Mouse (Mus musculus): ENCODE measurements at regions not wholly inside any gene's neighbourhood (a gene's known extent, or its start where the extent isn't known, plus 50 kb on each side); places are given as distances from the start of the nearest gene placed in this dataset.

DNA sequence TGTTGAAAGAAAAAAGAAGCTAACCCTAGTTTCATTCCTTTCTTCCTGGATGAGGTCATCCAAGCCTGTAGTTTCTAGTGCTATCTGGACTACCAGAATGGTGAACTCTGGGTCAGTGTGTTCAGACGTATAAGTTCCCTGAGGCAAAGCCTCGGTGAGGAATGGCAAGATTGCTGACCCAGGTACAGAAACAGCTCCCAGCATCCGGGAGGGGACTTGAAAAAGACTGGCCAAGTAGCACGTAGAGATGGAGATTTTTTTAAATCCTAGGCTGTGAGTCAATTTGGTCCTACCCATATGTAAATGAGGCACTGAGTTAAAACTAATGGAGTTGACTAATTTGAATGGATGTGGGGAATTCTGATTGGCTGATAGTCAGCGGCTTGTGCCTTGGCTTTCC lies 55.0 kb upstream of the Gm11084 start:
- CTCF ChIA-PET, result no interaction called here

DNA sequence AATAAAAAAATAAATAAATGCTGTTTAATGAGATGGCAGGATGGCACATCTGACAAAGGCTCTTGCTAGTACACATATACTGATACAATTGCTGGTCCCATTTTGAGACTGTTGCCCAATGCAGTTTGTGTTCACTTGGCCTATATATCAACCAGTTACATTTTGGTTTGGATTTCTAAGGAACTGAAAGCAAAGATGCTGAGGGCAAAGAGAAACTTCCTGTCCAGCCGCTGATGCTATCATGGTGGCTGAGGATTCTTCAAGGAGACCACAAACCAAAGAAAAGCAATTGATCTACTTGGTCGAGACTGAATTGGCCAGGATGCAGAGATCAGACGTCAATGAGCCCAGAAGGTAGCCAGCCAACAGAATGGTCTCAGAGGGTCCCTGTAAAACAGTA lies 53.5 kb upstream of the Gm11084 start:
- CTCF ChIA-PET, result interaction anchor here (0.7 kb wide), 1 partner anchor 1536 kb away, joined by 7 read pairs; no protein-coding TSS in a partner anchor

DNA sequence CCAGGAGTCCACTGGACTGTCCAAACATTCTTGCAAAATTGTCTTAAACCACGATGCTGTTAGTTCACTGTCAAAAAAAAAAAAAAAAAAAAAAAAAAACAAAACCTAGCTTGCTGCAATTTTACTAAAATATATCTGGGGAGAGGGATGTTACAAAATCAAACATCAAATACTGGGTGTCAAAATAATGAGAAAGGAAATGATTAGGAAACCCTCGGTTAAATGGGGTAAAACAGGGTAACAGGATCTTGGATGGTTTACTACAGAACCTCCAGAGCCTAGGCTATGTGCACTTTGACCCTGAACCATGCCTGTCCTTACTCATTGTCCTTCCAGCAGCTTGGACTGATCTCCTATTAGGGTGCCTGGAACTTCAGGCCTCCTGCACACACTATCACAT lies 52.8 kb upstream of the Gm11084 start:
- CTCF ChIA-PET, result interaction anchor here (0.6 kb wide), 1 partner anchor 200 kb away, joined by 4 read pairs; no protein-coding TSS in a partner anchor

DNA sequence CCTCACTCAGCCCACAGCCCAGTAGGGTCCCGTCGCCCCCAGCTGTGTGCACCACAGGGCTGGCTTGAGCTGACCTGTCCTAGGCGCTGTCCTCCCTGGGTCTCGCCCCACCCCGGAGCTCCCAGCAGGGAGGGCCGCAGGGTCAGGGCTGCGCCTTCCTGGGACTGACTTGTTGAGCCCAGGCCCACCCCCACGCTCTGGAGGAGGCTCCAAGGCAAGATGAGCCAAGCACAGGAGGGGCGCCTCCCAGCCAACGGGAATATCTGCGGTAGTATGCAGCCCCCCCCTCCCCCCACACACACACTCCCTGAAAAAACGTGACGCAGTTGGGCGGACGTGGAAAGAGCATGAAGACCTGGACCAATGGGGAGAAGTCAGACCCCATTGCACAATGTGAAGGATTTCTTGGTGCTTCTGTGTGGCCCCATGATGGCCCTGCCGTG lies 51.8 kb upstream of the Gm11084 start:
- CTCF ChIA-PET, result interaction anchor here (0.5 kb wide), 1 partner anchor 1386 kb away, joined by 3 read pairs; no protein-coding TSS in a partner anchor

DNA sequence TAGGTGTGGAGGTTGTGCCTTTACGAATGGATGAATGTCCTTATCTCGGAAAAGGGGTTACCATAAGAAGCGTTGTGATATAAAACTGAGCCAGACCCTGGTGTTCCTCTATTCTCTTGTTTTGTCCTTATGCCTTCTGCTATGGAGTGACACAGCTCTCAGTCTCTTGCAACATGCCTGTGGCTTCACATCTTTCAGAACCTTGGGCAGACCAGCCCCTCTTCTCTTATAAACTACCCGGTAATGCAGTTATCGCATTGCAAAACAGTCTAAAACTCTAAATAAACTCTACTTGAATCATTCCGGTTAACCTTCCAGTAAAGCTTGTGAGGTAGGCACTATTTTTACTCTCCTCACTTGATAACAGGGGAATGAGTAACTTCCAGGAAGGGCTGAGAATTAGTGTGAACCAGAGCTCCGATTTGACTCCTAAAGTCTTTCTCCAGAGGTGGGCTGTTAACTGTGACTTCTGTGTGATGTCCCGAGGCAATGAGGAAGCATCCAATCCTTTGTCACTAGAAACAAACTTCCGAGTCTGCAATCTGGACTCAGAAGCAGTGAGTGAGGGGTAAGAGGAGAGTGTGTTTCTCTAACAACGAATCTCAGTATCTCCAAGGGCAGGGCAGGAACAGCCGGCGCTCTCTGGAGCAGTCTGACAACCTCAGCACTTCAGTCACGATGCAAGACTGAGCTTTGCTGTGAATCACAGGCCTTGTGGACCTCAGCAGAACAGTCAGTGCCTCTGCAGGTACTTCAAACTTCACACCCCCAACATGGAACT lies 50.9 kb upstream of the Gm11084 start:
- CTCF ChIA-PET, result interaction anchor here (0.6 kb wide), 1 partner anchor 550 kb away, joined by 3 read pairs; no protein-coding TSS in a partner anchor
